Mouse (Mus musculus) thymus, adult 2 months (tissue): ENCODE results near the gene Gm28308.

Source experiments
- CTCF ChIP-seq: fragments of 200-500 bp; IDR thresholded peaks from 2 replicates; pipeline ENCODE4 v1.5.1; 2012; ENCODE audit warnings: mild to moderate bottlenecking, control low read depth, low read length, moderate library complexity, borderline replicate concordance; ENCODE audit not compliant: control insufficient read depth, poor library complexity, insufficient read depth; ENCODE audit errors: extremely low read depth
- POLR2A ChIP-seq: fragments of 200-500 bp; IDR thresholded peaks from 2 replicates; pipeline ENCODE4 v1.6.1; 2012; ENCODE audit warnings: mild to moderate bottlenecking, low read length, control low read depth, moderate library complexity; ENCODE audit not compliant: control insufficient read depth, poor library complexity, insufficient read depth; ENCODE audit errors: extremely low read depth

- TF ChIP-seq CTCF = no peak
- TF ChIP-seq POLR2A = no peak
These were observed 24.0 kb downstream of the Gm28308 start for GRCm38 (mm10) chr6:52189172-52189591.
